Mouse (Mus musculus) lung, adult 2 months (tissue): ENCODE data around the gene Plekhm2.

Experiments used
- CTCF ChIP-seq: fragments of 200-500 bp; IDR thresholded peaks from 2 replicates; pipeline ENCODE4 v1.5.1; 2011; ENCODE audit warnings: mild to moderate bottlenecking, low read length, control low read depth; ENCODE audit not compliant: insufficient read depth
- POLR2A ChIP-seq: fragments of 200-500 bp; IDR thresholded peaks from 2 replicates; pipeline ENCODE4 v1.6.1; 2011; ENCODE audit warnings: low read depth, mild to moderate bottlenecking, control low read depth, low read length, borderline replicate concordance; ENCODE audit errors: extremely low read depth

GRCm38 (mm10) chr4:141686525-141686924 is 21.8 kb upstream of the Plekhm2 start:
- TF ChIP-seq POLR2A: no peak
- TF ChIP-seq CTCF: no peak
